Comparison of ENCODE assay signal across 23 mouse cellular contexts in the genomic region with DNA sequence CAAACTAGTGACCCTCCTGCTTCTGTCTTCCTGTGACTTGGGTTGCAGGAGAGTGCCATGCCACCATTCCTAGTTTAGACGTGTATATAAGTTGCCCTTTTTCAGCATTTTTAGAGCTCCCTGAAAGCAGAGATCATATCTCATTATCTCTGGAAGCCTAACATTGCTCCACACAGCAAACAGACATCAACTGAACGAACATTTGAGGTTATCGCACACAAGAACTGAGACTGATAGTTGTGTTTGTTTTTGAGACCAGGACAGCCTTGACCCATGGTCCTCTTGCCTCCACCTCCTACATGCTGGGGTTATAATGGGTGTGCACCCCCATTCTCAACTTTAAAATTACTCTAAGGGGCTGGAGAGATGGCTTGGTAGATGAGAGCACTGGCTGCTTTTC. TPM values are rescaled to one million over a fixed set of nuclear protein-coding genes. Genes with fewer than 3 reads are reported as not detected.
DNase-seq lines count a peak whose midpoint lies in the region; ATAC-seq and TF ChIP-seq lines count a peak whose summit lies in the region.
"Had no signal": no experiment of that assay in that cellular context is flagged by ENCODE, and none has a peak within 500 bp of the region (broad histone marks: within the 10 kb centered on the region; RNA-seq: fewer than 3 reads in every experiment).

No protein-coding gene starts in this region.

- no peaks in the 10 kb centered on the region for H3K27me3 ChIP-seq in heart, embryonic 12.5 days (replicated peaks)
- no peaks in the 10 kb centered on the region for H3K27me3 ChIP-seq in liver, adult 2 months (ENCODE audit: control insufficient read depth, insufficient read depth, low read length)
- no peaks in the 10 kb centered on the region for H3K27me3 ChIP-seq in liver, embryonic 13.5 days
- H3K27me3 ChIP-seq in liver, postnatal 0 days (ENCODE audit: insufficient read depth, low read length): no peaks in the 10 kb centered on the region
- H3K27me3 ChIP-seq: CH12.LX, Patski had no signal

- WGBS in heart, embryonic 12.5 days: 62% methylated on average over 3 of the region's 3 CpGs
- WGBS in liver, adult 2 months: 21% methylated on average over 3 of the region's 3 CpGs
- 36% methylated on average over 3 of the region's 3 CpGs for WGBS in liver, embryonic 13.5 days (ENCODE audit: insufficient replicate concordance)
- WGBS in liver, postnatal 0 days (ENCODE audit: insufficient replicate concordance): 30% methylated on average over 3 of the region's 3 CpGs

- TF ChIP-seq CTCF in liver, adult 2 months (IDR thresholded peaks at IDR 0.05; ENCODE audit: low read depth, low read length): no peak
- TF ChIP-seq CTCF in liver, postnatal 0 days (IDR thresholded peaks at IDR 0.05; ENCODE audit: low read depth): no peak

- no peak overlapping the region for H3K9ac ChIP-seq in heart, embryonic 12.5 days
- H3K9ac ChIP-seq in liver, adult 2 months (ENCODE audit: low read depth, low read length): no peak overlapping the region
- no peak overlapping the region for H3K9ac ChIP-seq in liver, embryonic 13.5 days
- no peak overlapping the region for H3K9ac ChIP-seq in liver, postnatal 0 days (replicated peaks)
- H3K9ac ChIP-seq: hindbrain, embryonic 14.5 days had no signal

- H3K36me3 ChIP-seq in heart, embryonic 12.5 days: peaks cover 15% of the 10 kb centered on the region
- no peaks in the 10 kb centered on the region for H3K36me3 ChIP-seq in liver, adult 2 months (ENCODE audit: control insufficient read depth, insufficient read depth, low read length)
- no peaks in the 10 kb centered on the region for H3K36me3 ChIP-seq in liver, embryonic 13.5 days
- no peaks in the 10 kb centered on the region for H3K36me3 ChIP-seq in liver, postnatal 0 days (replicated peaks; ENCODE audit: insufficient read depth, low read length)

- no peak for TF ChIP-seq POLR2A in liver, adult 2 months (IDR thresholded peaks at IDR 0.05; ENCODE audit: extremely low read depth, insufficient read depth, low read length)

- DNase-seq in heart, adult 18-20 months: no peak
- DNase-seq in liver, adult 2 months (ENCODE audit: extremely low read depth, low read depth, low spot score): peak; percentile 80
- no peak for DNase-seq in liver
- DNase-seq in liver, embryonic 13.5 days: no peak
- DNase-seq in liver, postnatal 0 days: no peak
- no peak for DNase-seq in layer of hippocampus, postnatal 10 days (ENCODE audit: low spot score in 2 of 2)
- DNase-seq: adrenal gland, postnatal 36 days; B cell, adult 2 months; cerebellum, adult 9-10 months; gastrocnemius, postnatal 10 days; kidney, adult 18-20 months; layer of hippocampus, adult 9-11 months; midbrain, embryonic 14.5 days; thymus, postnatal 25 days had no signal

- H3K4me2 ChIP-seq in heart, embryonic 12.5 days: no peak overlapping the region
- no peak overlapping the region for H3K4me2 ChIP-seq in liver, embryonic 13.5 days
- no peak overlapping the region for H3K4me2 ChIP-seq in liver, postnatal 0 days (ENCODE audit: low read depth, low read length)
- H3K4me2 ChIP-seq: hindbrain, embryonic 14.5 days had no signal

- no peaks in the 10 kb centered on the region for H3K79me2 ChIP-seq in liver, adult 2 months (ENCODE audit: control insufficient read depth, insufficient read depth, low read length)

- H3K4me3 ChIP-seq in heart, embryonic 12.5 days: no peak overlapping the region
- H3K4me3 ChIP-seq in liver, adult 2 months (ENCODE audit: insufficient read depth, low read depth, low read length): no peak overlapping the region
- H3K4me3 ChIP-seq in liver, embryonic 13.5 days (replicated peaks): no peak overlapping the region
- H3K4me3 ChIP-seq in liver, postnatal 0 days (ENCODE audit: low read depth, low read length): no peak overlapping the region
- H3K4me3 ChIP-seq: left cerebral cortex, adult 2 months; megakaryocyte, embryonic 14.5 days had no signal

- no peak for TF ChIP-seq EP300 in liver, postnatal 0 days (IDR thresholded peaks at IDR 0.05; ENCODE audit: low read depth)

- peaks cover 75% of the 10 kb centered on the region for H3K4me1 ChIP-seq in heart, embryonic 12.5 days (replicated peaks)
- peaks cover 6% of the 10 kb centered on the region for H3K4me1 ChIP-seq in liver, adult 2 months (ENCODE audit: control insufficient read depth, insufficient read depth, low read length)
- peaks cover 58% of the 10 kb centered on the region for H3K4me1 ChIP-seq in liver, embryonic 13.5 days (replicated peaks)
- H3K4me1 ChIP-seq in liver, postnatal 0 days (ENCODE audit: insufficient read depth): peaks cover 36% of the 10 kb centered on the region

- peak overlapping the region; percentile 88 for H3K27ac ChIP-seq in heart, embryonic 12.5 days (ENCODE audit: poor library complexity, severe bottlenecking)
- no peak overlapping the region for H3K27ac ChIP-seq in liver, adult 2 months (replicated peaks; ENCODE audit: insufficient read depth, low read depth, low read length)
- H3K27ac ChIP-seq in liver, embryonic 13.5 days: peak overlapping the region; percentile 64
- H3K27ac ChIP-seq in liver, postnatal 0 days (ENCODE audit: low read depth): peak overlapping the region; percentile 41; the same call in 1 of the 2 replicates
- H3K27ac ChIP-seq: hindbrain, embryonic 14.5 days; left cerebral cortex, adult 2 months had no signal

- ATAC-seq in heart, embryonic 12.5 days (ENCODE audit: insufficient number of reproducible peaks, low FRiP score): no peak
- peak; percentile 39 for ATAC-seq in liver, embryonic 13.5 days (ENCODE audit: low read depth)
- ATAC-seq in liver, postnatal 0 days: peak; percentile 36; the same call in 1 of the 2 replicates
- ATAC-seq: forebrain, embryonic 14.5 days; inflammation-experienced regulatory T-cells, adult 6 months; Patski had no signal

- H3K9me3 ChIP-seq in heart, embryonic 12.5 days (replicated peaks): no peaks in the 10 kb centered on the region
- no peaks in the 10 kb centered on the region for H3K9me3 ChIP-seq in liver, embryonic 13.5 days (replicated peaks)
- H3K9me3 ChIP-seq in liver, postnatal 0 days (ENCODE audit: low read length): no peaks in the 10 kb centered on the region
- H3K9me3 ChIP-seq: G1E; megakaryocyte, embryonic 14.5 days had no signal

RNA-seq across cellular contexts. Expression of a gene that starts 27.2 kb away (rescaled TPM):
- 293 and 312 TPM in 2 replicates for polyA plus RNA-seq in heart, embryonic 12.5 days (2016; fragmentation: Nextera tagmentation; extraction: Ambion mirVana)
- 100 to 1,000 TPM; 111 to 115 TPM for total RNA-seq in heart, adult 18-20 months (2021)
- total RNA-seq in liver, adult 2 months (2014; rRNA removed): 22.3 and 26.6 TPM in 2 replicates
- polyA plus RNA-seq in liver, adult 2 months (2012; rRNA removed): 8.0 and 8.7 TPM in 2 replicates
- 13.8 and 17.4 TPM in 2 replicates for polyA plus RNA-seq in liver, embryonic 13.5 days (2015; fragmentation: Nextera tagmentation; extraction: Ambion mirVana)
- polyA plus RNA-seq in liver, postnatal 0 days (2015; fragmentation: Nextera tagmentation; extraction: Ambion mirVana): 4.5 and 6.5 TPM in 2 replicates
- total RNA-seq in layer of hippocampus, postnatal 10 days (2021): 10 to 100 TPM; 25.5 to 27.7 TPM

Comparison
In these comparisons a context has a peak if more than half of its experiments do, and no peak if none do; other contexts are left out.
1. RNA of a gene that starts 27.2 kb away (polyA plus RNA-seq): 293 to 312 TPM in heart, embryonic 12.5 days; 13.8 to 17.4 TPM in liver, embryonic 13.5 days, 8.0 to 8.7 TPM in liver, adult 2 months and 4.5 to 6.5 TPM in liver, postnatal 0 days; every median in the first group is over 10 times any median in the second.